Mouse (Mus musculus): ENCODE measurements around the gene Zpbp. TPM values are rescaled to one million over a fixed set of nuclear protein-coding genes. Genes with fewer than 3 reads are reported as not detected.

Gene Zpbp
- polyA plus RNA-seq (2012; ENCODE audit: insufficient read depth, insufficient read length, missing spikeins), result 0.25 and 0.44 TPM in 2 replicates

- no peak for TF ChIP-seq POLR2A (IDR thresholded peaks at IDR 0.05; ENCODE audit: borderline replicate concordance, low read depth, low read length)
- TF ChIP-seq CTCF (IDR thresholded peaks at IDR 0.05; ENCODE audit: low read depth, low read length), result peak; percentile 89
- H3K4me3 ChIP-seq (ENCODE audit: insufficient read depth, low read length), result peak within 1 kb of the TSS; percentile 65
- H3K4me1 ChIP-seq (ENCODE audit: control insufficient read depth, insufficient read depth, low read length), result no peaks in the 10 kb centered on the region
- peak within 1 kb of the TSS; percentile 77 for H3K27ac ChIP-seq (ENCODE audit: insufficient read depth, low read depth, low read length)
Observed at GRCm38 (mm10) chr11:11461635-11462560, at the start of gene Zpbp, which contains the start of gene Spata48. Gene Zpbp, minus strand, starts transcription at chr11:11462408. Gene Spata48, plus strand, starts transcription at chr11:11462094.

DNA sequence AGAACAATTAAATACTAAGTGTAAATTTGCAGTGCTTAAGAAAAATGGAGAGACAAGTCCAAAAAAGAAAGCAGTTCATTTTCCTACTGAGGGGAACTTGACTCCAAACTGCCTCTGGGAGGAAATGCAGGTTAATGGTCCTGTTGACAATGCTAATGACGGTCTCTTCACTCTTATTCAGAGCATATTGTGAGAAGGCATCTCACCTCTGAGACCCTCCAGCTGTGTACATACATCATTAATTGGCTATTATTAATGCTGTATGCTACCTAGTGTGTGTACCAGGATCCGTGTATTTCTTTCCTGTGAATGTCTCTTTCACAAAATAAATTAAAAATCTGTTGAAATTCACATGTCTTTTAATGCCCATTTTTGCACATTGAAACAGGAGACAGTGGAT lies 47.2 kb upstream of the Zpbp start:
- Histone ChIP-seq H3K4me3 (ENCODE audit: insufficient read depth, low read length) (no peak overlapping the region), H3K4me1 (ENCODE audit: control insufficient read depth, insufficient read depth, low read length) (0 out of 2 replicates have a peak, but pooled peaks cover 3% of the 10 kb centered on the region), H3K27ac (ENCODE audit: insufficient read depth, low read depth, low read length) (no peak overlapping the region)
- TF ChIP-seq POLR2A (IDR thresholded peaks at IDR 0.05; ENCODE audit: borderline replicate concordance, low read depth, low read length), result no peak
- no peak for TF ChIP-seq CTCF (IDR thresholded peaks at IDR 0.05; ENCODE audit: low read depth, low read length)

DNA sequence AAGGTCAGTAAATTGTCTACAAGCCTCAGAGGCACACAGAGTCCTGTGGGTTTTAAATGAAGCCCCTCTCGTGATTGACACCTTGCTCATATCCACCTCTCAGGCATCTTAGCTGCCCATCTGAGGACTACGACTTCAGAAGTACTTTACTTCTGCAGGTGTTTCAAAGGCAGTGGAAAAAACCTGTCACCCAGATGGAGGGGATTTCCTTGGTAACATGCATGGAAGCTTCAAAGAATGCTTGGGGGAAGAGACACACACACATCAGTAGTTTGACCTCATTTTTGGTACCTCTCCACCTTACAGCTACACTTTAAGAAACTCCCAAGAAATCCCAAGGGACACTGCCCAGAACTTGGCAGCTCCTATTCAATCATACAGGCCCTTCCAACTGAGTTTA lies 44.0 kb upstream of the Zpbp start:
- Histone ChIP-seq H3K27ac (ENCODE audit: insufficient read depth, low read depth, low read length) (no peak overlapping the region), H3K4me3 (ENCODE audit: insufficient read depth, low read length) (no peak overlapping the region), H3K4me1 (ENCODE audit: control insufficient read depth, insufficient read depth, low read length) (no peaks in the 10 kb centered on the region)
- TF ChIP-seq CTCF (IDR thresholded peaks at IDR 0.05; ENCODE audit: low read depth, low read length) (no peak), POLR2A (IDR thresholded peaks at IDR 0.05; ENCODE audit: borderline replicate concordance, low read depth, low read length) (no peak)

DNA sequence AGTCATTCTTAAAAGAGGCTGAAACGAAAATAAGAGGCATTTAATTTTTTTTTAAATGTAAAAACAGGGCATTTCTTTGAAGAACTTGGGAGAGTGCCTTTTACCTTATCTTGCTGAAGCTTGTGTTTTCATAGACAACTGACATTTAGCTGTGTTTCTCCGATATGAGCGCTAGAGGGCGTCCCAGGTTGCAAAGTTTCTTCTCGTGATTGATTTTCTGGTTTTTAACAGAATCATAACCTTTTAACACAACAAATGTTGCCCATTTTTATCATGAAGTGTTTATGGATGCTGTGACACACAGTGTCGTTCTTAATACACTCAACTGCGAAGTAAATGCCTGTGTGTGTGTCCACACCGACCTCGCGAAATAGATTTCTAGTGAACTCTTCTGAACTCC lies 37.7 kb upstream of the Zpbp start:
- H3K4me1 ChIP-seq (ENCODE audit: control insufficient read depth, insufficient read depth, low read length), result no peaks in the 10 kb centered on the region
- TF ChIP-seq POLR2A (IDR thresholded peaks at IDR 0.05; ENCODE audit: borderline replicate concordance, low read depth, low read length) (no peak), CTCF (IDR thresholded peaks at IDR 0.05; ENCODE audit: low read depth, low read length) (no peak)
- H3K27ac ChIP-seq (ENCODE audit: insufficient read depth, low read depth, low read length), result no peak overlapping the region
- H3K4me3 ChIP-seq (ENCODE audit: insufficient read depth, low read length), result no peak overlapping the region

DNA sequence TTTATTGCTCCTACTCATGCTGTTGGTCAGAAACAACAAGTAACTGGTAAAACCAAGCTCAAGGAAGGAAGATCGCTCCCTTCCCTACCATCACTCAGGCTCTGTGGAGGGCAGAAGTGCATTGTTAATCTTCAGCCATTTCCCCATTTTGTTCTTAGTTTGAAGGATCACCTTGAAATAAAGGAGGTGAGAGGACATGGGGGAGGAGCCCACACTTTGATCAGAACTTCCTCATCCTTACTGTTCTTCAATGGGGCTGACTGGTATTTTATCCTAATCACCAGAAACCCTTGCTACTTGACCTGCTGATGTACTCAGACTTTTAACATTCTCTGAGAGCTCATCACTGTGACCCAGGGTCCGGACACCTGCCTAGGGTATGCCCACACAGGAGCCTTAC lies 33.5 kb upstream of the Zpbp start:
- no peak for TF ChIP-seq CTCF (IDR thresholded peaks at IDR 0.05; ENCODE audit: low read depth, low read length)
- no peak for TF ChIP-seq POLR2A (IDR thresholded peaks at IDR 0.05; ENCODE audit: borderline replicate concordance, low read depth, low read length)
- no peak overlapping the region for H3K27ac ChIP-seq (ENCODE audit: insufficient read depth, low read depth, low read length)
- no peak overlapping the region for H3K4me3 ChIP-seq (ENCODE audit: insufficient read depth, low read length)

DNA sequence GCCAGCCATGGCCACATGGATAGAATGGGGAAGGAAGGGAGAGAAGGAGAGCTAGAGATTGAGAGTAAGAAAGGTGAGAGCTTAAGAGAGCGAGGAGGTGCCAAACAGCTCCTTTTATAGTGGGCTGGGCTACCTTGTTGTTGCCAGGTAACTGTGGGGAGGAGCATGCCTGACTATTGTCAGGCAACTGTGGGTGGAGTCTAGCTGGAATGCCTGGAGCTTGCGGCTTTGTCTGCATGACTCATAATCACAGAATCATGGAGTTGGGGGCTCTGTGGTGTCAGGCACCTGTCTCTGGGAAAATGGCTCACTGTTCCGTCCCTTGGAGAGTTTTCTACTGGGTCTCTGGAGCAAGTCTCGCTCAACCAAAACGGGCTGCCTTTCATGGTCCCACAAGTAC lies 29.8 kb upstream of the Zpbp start:
- no peak for TF ChIP-seq CTCF (IDR thresholded peaks at IDR 0.05; ENCODE audit: low read depth, low read length)
- no peak for TF ChIP-seq POLR2A (IDR thresholded peaks at IDR 0.05; ENCODE audit: borderline replicate concordance, low read depth, low read length)
- Histone ChIP-seq H3K4me3 (ENCODE audit: insufficient read depth, low read length) (no peak overlapping the region), H3K4me1 (ENCODE audit: control insufficient read depth, insufficient read depth, low read length) (no peaks in the 10 kb centered on the region), H3K27ac (ENCODE audit: insufficient read depth, low read depth, low read length) (no peak overlapping the region)

More for the DNA sequence above, 33.5 kb upstream of the Zpbp start:
- H3K4me1 ChIP-seq (ENCODE audit: control insufficient read depth, insufficient read depth, low read length), result no peaks in the 10 kb centered on the region

GRCm38 (mm10) chr11:11484378-11484777 lies 22.2 kb upstream of the Zpbp start:
- TF ChIP-seq POLR2A (IDR thresholded peaks at IDR 0.05; ENCODE audit: borderline replicate concordance, low read depth, low read length), result no peak
- no peak for TF ChIP-seq CTCF (IDR thresholded peaks at IDR 0.05; ENCODE audit: low read depth, low read length)
- H3K27ac ChIP-seq (ENCODE audit: insufficient read depth, low read depth, low read length), result no peak overlapping the region
- no peak overlapping the region for H3K4me3 ChIP-seq (ENCODE audit: insufficient read depth, low read length)
- no peaks in the 10 kb centered on the region for H3K4me1 ChIP-seq (ENCODE audit: control insufficient read depth, insufficient read depth, low read length)

DNA sequence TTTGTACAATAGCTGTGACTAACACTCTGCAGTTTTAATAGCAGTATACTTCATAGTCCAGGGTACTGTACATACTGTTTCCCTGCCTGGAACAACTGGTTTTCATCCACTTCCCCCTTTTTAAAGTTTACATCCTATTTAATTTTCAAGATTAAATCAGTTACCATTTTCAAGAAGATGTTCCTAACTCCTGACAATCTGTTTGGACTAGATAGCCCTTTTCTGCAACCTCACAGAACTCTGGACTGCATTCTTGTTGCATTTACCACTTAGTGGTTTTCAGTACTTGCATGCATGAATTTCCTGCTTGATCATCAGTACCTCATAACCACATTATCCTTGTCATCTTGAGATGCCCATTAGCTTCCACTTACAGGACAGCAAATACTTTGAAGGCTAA lies 6.7 kb upstream of the Zpbp start:
- Histone ChIP-seq H3K4me3 (ENCODE audit: insufficient read depth, low read length) (no peak overlapping the region), H3K27ac (ENCODE audit: insufficient read depth, low read depth, low read length) (no peak overlapping the region), H3K4me1 (ENCODE audit: control insufficient read depth, insufficient read depth, low read length) (no peaks in the 10 kb centered on the region)
- no peak for TF ChIP-seq CTCF (IDR thresholded peaks at IDR 0.05; ENCODE audit: low read depth, low read length)
- no peak for TF ChIP-seq POLR2A (IDR thresholded peaks at IDR 0.05; ENCODE audit: borderline replicate concordance, low read depth, low read length)

DNA sequence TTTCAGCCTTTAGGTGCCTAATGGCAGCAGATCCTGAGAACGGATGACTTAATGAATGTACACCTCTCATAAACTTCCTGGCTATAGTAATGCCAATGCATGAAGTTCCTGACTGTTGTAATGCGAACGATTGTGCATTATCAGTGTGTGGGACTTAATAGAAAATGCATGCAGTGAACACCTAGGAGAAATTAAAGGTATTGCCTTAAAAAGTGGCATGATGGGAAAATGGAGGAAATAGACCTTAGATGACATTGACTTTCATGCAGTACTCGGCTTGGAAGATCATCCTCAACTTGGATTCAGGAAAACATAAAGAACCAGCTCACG lies 318 bp upstream of the Zpbp start:
- H3K4me1 ChIP-seq (ENCODE audit: control insufficient read depth, insufficient read depth, low read length), result no peaks in the 10 kb centered on the region
- no peak overlapping the region for H3K27ac ChIP-seq (ENCODE audit: insufficient read depth, low read depth, low read length)
- H3K4me3 ChIP-seq (ENCODE audit: insufficient read depth, low read length), result peak overlapping the region; percentile 65
- TF ChIP-seq POLR2A (IDR thresholded peaks at IDR 0.05; ENCODE audit: borderline replicate concordance, low read depth, low read length), result no peak
- TF ChIP-seq CTCF (IDR thresholded peaks at IDR 0.05; ENCODE audit: low read depth, low read length), result no peak

DNA sequence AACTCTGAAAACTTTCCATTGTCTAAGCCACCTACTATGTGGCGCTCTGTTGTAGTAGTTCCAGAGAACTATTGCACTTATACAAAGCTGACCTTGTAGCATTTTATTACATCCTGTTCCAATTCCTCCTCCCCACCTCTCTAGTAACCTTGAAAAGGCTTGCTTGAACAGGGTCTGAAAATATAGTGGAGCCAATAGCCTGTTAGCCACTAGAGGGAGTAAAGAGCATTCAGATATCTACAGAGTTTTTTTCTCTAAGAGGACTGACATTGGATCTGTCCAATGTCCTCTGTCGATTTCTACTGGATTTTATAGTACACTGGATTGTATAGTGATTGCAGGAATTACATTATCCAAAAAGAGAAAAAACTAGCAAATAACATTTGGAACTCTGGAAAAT lies 7.2 kb downstream of the Zpbp start:
- H3K27ac ChIP-seq (ENCODE audit: insufficient read depth, low read depth, low read length), result no peak overlapping the region
- no peaks in the 10 kb centered on the region for H3K4me1 ChIP-seq (ENCODE audit: control insufficient read depth, insufficient read depth, low read length)
- no peak overlapping the region for H3K4me3 ChIP-seq (ENCODE audit: insufficient read depth, low read length)
- TF ChIP-seq POLR2A (IDR thresholded peaks at IDR 0.05; ENCODE audit: borderline replicate concordance, low read depth, low read length), result no peak
- no peak for TF ChIP-seq CTCF (IDR thresholded peaks at IDR 0.05; ENCODE audit: low read depth, low read length)

Data from bone marrow macrophage, adult 2 months (primary cell).